Mouse (Mus musculus): ENCODE measurements around the gene Saa1. TPM values are rescaled to one million over a fixed set of nuclear protein-coding genes. Genes with fewer than 3 reads are reported as not detected.

Saa1 gene
- polyA plus RNA-seq, 1 experiment from 2014 or later = not detected

- no peak overlapping the region for H3K27ac ChIP-seq (ENCODE audit: low read depth)
- no peaks in the 10 kb centered on the region for H3K36me3 ChIP-seq (ENCODE audit: insufficient read depth)
- no peaks in the 10 kb centered on the region for H3K4me1 ChIP-seq (ENCODE audit: insufficient read depth)
- no peak for DNase-seq
- H3K27me3 ChIP-seq (ENCODE audit: insufficient read depth, low read length) = no peaks in the 10 kb centered on the region
- TF ChIP-seq CTCF (IDR thresholded peaks at IDR 0.05; ENCODE audit: low read depth) = no peak
- 69% methylated on average over 2 of the region's 2 CpGs for WGBS
- H3K9me3 ChIP-seq (ENCODE audit: low read depth, low read length) = no peaks in the 10 kb centered on the region
- H3K4me2 ChIP-seq = no peak overlapping the region
- ATAC-seq (ENCODE audit: insufficient read depth) = no peak
- no peak overlapping the region for H3K4me3 ChIP-seq (ENCODE audit: low read depth, low read length)
- no peak overlapping the region for H3K9ac ChIP-seq
These were observed 7.8 kb downstream of the Saa1 start for GRCm38 (mm10) chr7:46734983-46735382.

GRCm38 (mm10) chr7:46732458-46732857 is 10.3 kb downstream of the Saa1 start, which contains the start of gene Saa4:
Gene Saa4 (minus strand): TSS chr7:46732603.
- DNase-seq (no peak), ATAC-seq (ENCODE audit: insufficient read depth) (no peak)
- H3K9me3 ChIP-seq (ENCODE audit: low read depth, low read length) = no peaks in the 10 kb centered on the region
- no peak for TF ChIP-seq CTCF (IDR thresholded peaks at IDR 0.05; ENCODE audit: low read depth)
- H3K27ac ChIP-seq (ENCODE audit: low read depth) = no peak within 1 kb of the TSS
- H3K4me1 ChIP-seq (ENCODE audit: insufficient read depth) = no peaks in the 10 kb centered on the region
- no peaks in the 10 kb centered on the region for H3K36me3 ChIP-seq (ENCODE audit: insufficient read depth)
- no peak within 1 kb of the TSS for H3K4me2 ChIP-seq
- WGBS = 59% methylated on average over 4 of the region's 4 CpGs
- H3K27me3 ChIP-seq (ENCODE audit: insufficient read depth, low read length) = no peaks in the 10 kb centered on the region
- H3K4me3 ChIP-seq (ENCODE audit: low read depth, low read length) = no peak within 1 kb of the TSS
- no peak within 1 kb of the TSS for H3K9ac ChIP-seq

- Histone ChIP-seq H3K9ac (no peak overlapping the region), H3K4me1 (ENCODE audit: insufficient read depth) (no peaks in the 10 kb centered on the region), H3K27ac (ENCODE audit: low read depth) (no peak overlapping the region), H3K9me3 (ENCODE audit: low read depth, low read length) (no peaks in the 10 kb centered on the region), H3K4me2 (no peak overlapping the region), H3K4me3 (ENCODE audit: low read depth, low read length) (no peak overlapping the region), H3K27me3 (ENCODE audit: insufficient read depth, low read length) (no peaks in the 10 kb centered on the region), H3K36me3 (ENCODE audit: insufficient read depth) (no peaks in the 10 kb centered on the region)
- TF ChIP-seq CTCF (IDR thresholded peaks at IDR 0.05; ENCODE audit: low read depth) = no peak
- ATAC-seq (ENCODE audit: insufficient read depth) = no peak
- WGBS = 81% methylated on average over 1 of the region's 1 CpGs
- DNase-seq = no peak
These were observed 15.2 kb downstream of the Saa1 start for GRCm38 (mm10) chr7:46727584-46727983.

GRCm38 (mm10) chr7:46724396-46724795 is 18.4 kb downstream of the Saa1 start:
- Histone ChIP-seq H3K4me1 (ENCODE audit: insufficient read depth) (no peaks in the 10 kb centered on the region), H3K9me3 (ENCODE audit: low read depth, low read length) (no peaks in the 10 kb centered on the region), H3K36me3 (ENCODE audit: insufficient read depth) (no peaks in the 10 kb centered on the region), H3K9ac (no peak overlapping the region), H3K27me3 (ENCODE audit: insufficient read depth, low read length) (no peaks in the 10 kb centered on the region), H3K4me2 (no peak overlapping the region), H3K27ac (ENCODE audit: low read depth) (no peak overlapping the region), H3K4me3 (ENCODE audit: low read depth, low read length) (no peak overlapping the region)
- no peak for TF ChIP-seq CTCF (IDR thresholded peaks at IDR 0.05; ENCODE audit: low read depth)
- DNase-seq = no peak
- no peak for ATAC-seq (ENCODE audit: insufficient read depth)
- WGBS = 78% methylated on average over 5 of the region's 5 CpGs

- DNase-seq (no peak), ATAC-seq (ENCODE audit: insufficient read depth) (no peak)
- H3K9ac ChIP-seq = no peak overlapping the region
- WGBS = 77% methylated on average over 3 of the region's 3 CpGs
- H3K4me3 ChIP-seq (ENCODE audit: low read depth, low read length) = no peak overlapping the region
- H3K27ac ChIP-seq (ENCODE audit: low read depth) = no peak overlapping the region
- H3K9me3 ChIP-seq (ENCODE audit: low read depth, low read length) = no peaks in the 10 kb centered on the region
- TF ChIP-seq CTCF (IDR thresholded peaks at IDR 0.05; ENCODE audit: low read depth) = no peak
- no peak overlapping the region for H3K4me2 ChIP-seq
- H3K36me3 ChIP-seq (ENCODE audit: insufficient read depth) = no peaks in the 10 kb centered on the region
- no peaks in the 10 kb centered on the region for H3K27me3 ChIP-seq (ENCODE audit: insufficient read depth, low read length)
- H3K4me1 ChIP-seq (ENCODE audit: insufficient read depth) = no peaks in the 10 kb centered on the region
These were observed 18.9 kb downstream of the Saa1 start for GRCm38 (mm10) chr7:46723849-46724248.

- Histone ChIP-seq H3K4me1 (ENCODE audit: insufficient read depth) (no peaks in the 10 kb centered on the region), H3K9me3 (ENCODE audit: low read depth, low read length) (no peaks in the 10 kb centered on the region), H3K27me3 (ENCODE audit: insufficient read depth, low read length) (no peaks in the 10 kb centered on the region), H3K4me3 (ENCODE audit: low read depth, low read length) (no peak overlapping the region), H3K4me2 (no peak overlapping the region), H3K36me3 (ENCODE audit: insufficient read depth) (no peaks in the 10 kb centered on the region), H3K27ac (ENCODE audit: low read depth) (no peak overlapping the region), H3K9ac (no peak overlapping the region)
- no peak for ATAC-seq (ENCODE audit: insufficient read depth)
- 90% methylated on average over 6 of the region's 6 CpGs for WGBS
- DNase-seq = no peak
- no peak for TF ChIP-seq CTCF (IDR thresholded peaks at IDR 0.05; ENCODE audit: low read depth)
These were observed 19.4 kb downstream of the Saa1 start for GRCm38 (mm10) chr7:46723354-46723753.

GRCm38 (mm10) chr7:46720460-46720859 is 22.3 kb downstream of the Saa1 start:
- ATAC-seq (ENCODE audit: insufficient read depth) (no peak), DNase-seq (no peak)
- TF ChIP-seq CTCF (IDR thresholded peaks at IDR 0.05; ENCODE audit: low read depth) = no peak
- Histone ChIP-seq H3K36me3 (ENCODE audit: insufficient read depth) (no peaks in the 10 kb centered on the region), H3K9ac (no peak overlapping the region), H3K27me3 (ENCODE audit: insufficient read depth, low read length) (no peaks in the 10 kb centered on the region), H3K4me2 (no peak overlapping the region), H3K4me1 (ENCODE audit: insufficient read depth) (0 out of 2 replicates have a peak, but pooled peaks cover 4% of the 10 kb centered on the region), H3K9me3 (ENCODE audit: low read depth, low read length) (no peaks in the 10 kb centered on the region), H3K4me3 (ENCODE audit: low read depth, low read length) (no peak overlapping the region), H3K27ac (ENCODE audit: low read depth) (no peak overlapping the region)
- 64% methylated on average over 9 of the region's 9 CpGs for WGBS

GRCm38 (mm10) chr7:46719526-46719925 is 23.3 kb downstream of the Saa1 start:
- TF ChIP-seq CTCF (IDR thresholded peaks at IDR 0.05; ENCODE audit: low read depth) = no peak
- Histone ChIP-seq H3K4me2 (no peak overlapping the region), H3K9me3 (ENCODE audit: low read depth, low read length) (no peaks in the 10 kb centered on the region), H3K4me3 (ENCODE audit: low read depth, low read length) (no peak overlapping the region), H3K9ac (no peak overlapping the region), H3K36me3 (ENCODE audit: insufficient read depth) (no peaks in the 10 kb centered on the region), H3K27ac (ENCODE audit: low read depth) (no peak overlapping the region), H3K27me3 (ENCODE audit: insufficient read depth, low read length) (no peaks in the 10 kb centered on the region), H3K4me1 (ENCODE audit: insufficient read depth) (0 out of 2 replicates have a peak, but pooled peaks cover 4% of the 10 kb centered on the region)
- WGBS = 47% methylated on average over 7 of the region's 7 CpGs
- ATAC-seq (ENCODE audit: insufficient read depth) = peak; percentile 31; the same call in 1 of the 2 replicates
- DNase-seq = peak; percentile 45

Data from lung, embryonic 14.5 days (tissue).